Mouse (Mus musculus) ES-E14 (cell line): ENCODE results near the gene Exoc5. TPM values are rescaled to one million over a fixed set of nuclear protein-coding genes. Genes with fewer than 3 reads are reported as not detected.
A peak's percentile ranks its signal among the peaks of the same experiment; 100 is the strongest.

Experiments
- DNase-seq: peaks from one replicate; pipeline ENCODE4 v3.0.0-alpha.2; 2013; ENCODE audit warnings: low read depth, low spot score
- H3K27ac ChIP-seq: 2 replicates; pipeline ENCODE4 v1.5.1; 2012; ENCODE audit warnings: low read depth, mild to moderate bottlenecking, low read length, moderate library complexity, mixed read lengths; ENCODE audit not compliant: poor library complexity, insufficient read depth, severe bottlenecking
- H3K36me3 ChIP-seq: 2 replicates; pipeline ENCODE4 v1.6.1; 2012; ENCODE audit warnings: mild to moderate bottlenecking, low read length, moderate library complexity, mixed read lengths; ENCODE audit not compliant: control insufficient read depth, poor library complexity, insufficient read depth, severe bottlenecking
- H3K4me1 ChIP-seq, 2 experiments: fragments of 150-350 bp in 1 of 2; sonication (generic) in 1 of 2; 2 replicates each; pipeline ENCODE4 v1.6.1; 2012; ENCODE audit warnings: low read length in 2 of 2, mild to moderate bottlenecking in 1 of 2, mixed read lengths in 1 of 2; ENCODE audit not compliant: control insufficient read depth in 2 of 2, insufficient read depth in 2 of 2, poor library complexity in 1 of 2
- H3K4me3 ChIP-seq, 2 experiments: fragments of 150-350 bp in 1 of 2; sonication (generic) in 1 of 2; 2 replicates each; pipeline ENCODE4 v1.5.1; 2012; ENCODE audit warnings: low read length in 2 of 2, low read depth in 1 of 2, mild to moderate bottlenecking in 1 of 2, mixed read lengths in 1 of 2; ENCODE audit not compliant: insufficient read depth in 1 of 2, poor library complexity in 1 of 2, severe bottlenecking in 1 of 2
- H3K9ac ChIP-seq: 2 replicates; pipeline ENCODE4 v1.6.1; 2012; ENCODE audit warnings: low read depth, mild to moderate bottlenecking, low read length, mixed read lengths; ENCODE audit not compliant: poor library complexity, insufficient read depth, severe bottlenecking
- H3K9me3 ChIP-seq: fragments of 150-350 bp; sonication (generic); 2 replicates; pipeline ENCODE4 v1.6.1; 2012; ENCODE audit warnings: low read depth, mild to moderate bottlenecking, low read length; ENCODE audit not compliant: control insufficient read depth, insufficient read depth
- CHD2 ChIP-seq: IDR thresholded peaks from 2 replicates; pipeline ENCODE4 v1.6.1; 2014; ENCODE audit warnings: mild to moderate bottlenecking, low read depth, low read length, inconsistent platforms
- HCFC1 ChIP-seq: IDR thresholded peaks from 2 replicates; pipeline ENCODE4 v1.6.1; 2012; ENCODE audit warnings: low read length, inconsistent platforms, borderline replicate concordance; ENCODE audit not compliant: insufficient read depth
- MAFK ChIP-seq: IDR thresholded peaks from 2 replicates; pipeline ENCODE4 v1.6.1; 2014; ENCODE audit warnings: mild to moderate bottlenecking, low read depth, low read length, inconsistent platforms; ENCODE audit not compliant: insufficient read depth
- ZC3H11A ChIP-seq: IDR thresholded peaks from 2 replicates; pipeline ENCODE4 v1.6.1; 2012; ENCODE audit warnings: low read depth, mild to moderate bottlenecking, inconsistent platforms, low read length, borderline replicate concordance
- ZNF384 ChIP-seq: IDR thresholded peaks from 2 replicates; pipeline ENCODE4 v1.6.1; 2012; ENCODE audit warnings: low read depth, low read length, inconsistent platforms
- in situ Hi-C, 2 experiments: fragments of 600-800 bp; cut with MboI; formaldehyde crosslinking; loops; one replicate each; pipeline ENCODE4 v1.15.1; 2025; ENCODE audit warnings: low sequenced_read_pairs in 2 of 2, inconsistent platforms in 1 of 2; ENCODE audit not compliant: unreplicated experiment in 2 of 2
- total RNA-seq: library from RNA; depleted of rRNA; stranded (reverse); fragments of 300-350 nt; gene quantifications from 2 replicates; pipeline ENCODE4 v1.2.3, GENCODE M21; 2012

Exoc5 gene
- total RNA-seq, 1 experiment = 21.2 TPM

- TF ChIP-seq ZC3H11A (no peak), CHD2 (no peak), MAFK (no peak), HCFC1 (no peak), ZNF384 (no peak)
- peak; percentile 90 for DNase-seq
- Histone ChIP-seq H3K4me1 (peaks cover 7 to 10% of the 10 kb centered on the region in 2 experiments; a peak in 1 of 4 replicates), H3K9ac (no peak overlapping the region), H3K4me3 (peak overlapping the region in 1 of 2 experiments; percentile 67; a peak in 2 of 4 replicates), H3K36me3 (no peaks in the 10 kb centered on the region), H3K9me3 (no peaks in the 10 kb centered on the region), H3K27ac (no peak overlapping the region; the same call in 1 of the 2 replicates)
- in situ Hi-C loops = no loop called here
Measured at GRCm38 (mm10) chr14:48998795-48999194, 67.7 kb downstream of the Exoc5 start.

DNA sequence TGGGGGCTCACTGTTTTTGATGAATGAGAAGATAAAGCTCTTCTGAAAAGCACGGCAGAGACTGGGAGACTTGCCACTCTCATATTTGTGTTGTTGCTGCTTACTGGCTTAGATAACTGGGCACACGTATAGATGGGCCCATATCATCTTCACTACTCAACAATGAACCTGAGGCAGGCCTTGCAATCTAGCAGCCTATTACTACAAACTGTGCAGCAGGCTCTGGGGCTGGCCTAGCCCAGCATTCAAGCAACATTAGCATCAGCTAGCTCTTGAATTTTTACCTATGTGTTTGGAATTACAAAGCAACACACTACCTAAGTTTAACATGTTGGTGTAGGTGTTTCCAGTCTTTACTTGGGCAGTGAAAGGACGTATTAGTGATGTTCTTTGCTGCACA, 72.6 kb downstream of the Exoc5 start:
- in situ Hi-C loops = no loop called here
- TF ChIP-seq ZNF384 (no peak), MAFK (no peak), ZC3H11A (no peak), HCFC1 (no peak), CHD2 (no peak)

GRCm38 (mm10) chr14:48992070-48992580, 74.3 kb downstream of the Exoc5 start:
- Histone ChIP-seq H3K36me3 (no peaks in the 10 kb centered on the region), H3K4me3 (no peak overlapping the region), H3K9me3 (no peaks in the 10 kb centered on the region), H3K27ac (no peak overlapping the region), H3K4me1 (peaks cover 2 to 3% of the 10 kb centered on the region in 2 experiments; a peak in 3 of 4 replicates), H3K9ac (no peak overlapping the region)
- TF ChIP-seq ZC3H11A (no peak), ZNF384 (no peak), HCFC1 (no peak), MAFK (no peak), CHD2 (no peak)
- DNase-seq = no peak
- in situ Hi-C loops = no loop called here

More for the DNA sequence above, 72.6 kb downstream of the Exoc5 start:
- peaks cover 2 to 3% of the 10 kb centered on the region in 2 experiments; a peak in 3 of 4 replicates for H3K4me1 ChIP-seq
- H3K9ac ChIP-seq = no peak overlapping the region
- no peaks in the 10 kb centered on the region for H3K9me3 ChIP-seq
- H3K36me3 ChIP-seq = no peaks in the 10 kb centered on the region
- DNase-seq = no peak
- H3K27ac ChIP-seq = no peak overlapping the region
- H3K4me3 ChIP-seq = no peak overlapping the region

DNA sequence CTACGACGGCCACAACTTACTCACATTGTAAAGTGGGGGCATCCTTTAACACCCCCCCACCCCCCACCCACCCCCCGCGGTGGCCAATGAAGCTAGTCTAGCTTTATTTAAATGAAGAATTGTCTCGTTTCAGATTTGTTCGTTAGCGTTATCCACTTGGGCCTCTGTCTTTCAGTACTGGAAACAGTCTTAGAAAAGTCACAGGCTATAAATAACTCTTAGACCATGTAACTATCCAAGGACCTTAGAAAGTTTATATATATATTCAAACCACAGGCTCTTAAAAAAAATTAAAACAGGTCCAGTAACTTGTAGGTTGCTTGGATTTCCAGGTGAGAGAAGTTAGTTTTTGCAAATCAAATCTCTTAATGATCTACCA, 75.3 kb downstream of the Exoc5 start:
- H3K4me1 ChIP-seq = peaks cover 2 to 3% of the 10 kb centered on the region in 2 experiments; a peak in 3 of 4 replicates
- in situ Hi-C loops = no loop called here
- H3K27ac ChIP-seq = no peak overlapping the region
- peak overlapping the region in 1 of 2 experiments; percentile 14; a peak in 2 of 4 replicates for H3K4me3 ChIP-seq
- H3K36me3 ChIP-seq = no peaks in the 10 kb centered on the region
- DNase-seq = no peak
- no peak overlapping the region for H3K9ac ChIP-seq
- TF ChIP-seq MAFK (no peak), HCFC1 (no peak), ZC3H11A (no peak), CHD2 (no peak), ZNF384 (no peak)
- H3K9me3 ChIP-seq = no peaks in the 10 kb centered on the region
